In genomic region chr12:89918138-89918829, GRCm38 (mm10) we compare ENCODE assay signal across 16 mouse cellular contexts.
DNase-seq lines count a peak whose midpoint lies in the region; ATAC-seq lines count a peak whose summit lies in the region.
"Had no signal": no experiment of that assay in that cellular context is flagged by ENCODE, and none has a peak within 500 bp of the region (broad histone marks: within the 10 kb centered on the region; RNA-seq: fewer than 3 reads in every experiment).

No protein-coding gene starts in this region.

- no peaks in the 10 kb centered on the region for H3K27me3 ChIP-seq in forebrain, embryonic 12.5 days
- no peaks in the 10 kb centered on the region for H3K27me3 ChIP-seq in forebrain, embryonic 15.5 days
- no peaks in the 10 kb centered on the region for H3K27me3 ChIP-seq in forebrain, embryonic 16.5 days (replicated peaks; ENCODE audit: control insufficient read depth, insufficient read depth, low read length)
- no peaks in the 10 kb centered on the region for H3K27me3 ChIP-seq in neural tube, embryonic 14.5 days (ENCODE audit: control insufficient read depth, insufficient read depth, low read length)
- H3K27me3 ChIP-seq: liver, embryonic 12.5 days had no signal

- peak; percentile 70 for DNase-seq in mesoderm, embryonic 11.5 days (ENCODE audit: low read depth, low spot score)
- DNase-seq in left cerebral cortex, postnatal 36 days (ENCODE audit: low spot score in 2 of 2), result no peak
- no peak for DNase-seq in lung, postnatal 36 days
- DNase-seq: adrenal gland, adult 8-10 months; heart, adult 11 months; heart, postnatal 10 days; kidney, adult 11 months; lung, postnatal 10 days; thymus, adult 18-20 months had no signal

- no peaks in the 10 kb centered on the region for H3K36me3 ChIP-seq in forebrain, embryonic 12.5 days (replicated peaks)
- H3K36me3 ChIP-seq in forebrain, embryonic 15.5 days, result no peaks in the 10 kb centered on the region
- H3K36me3 ChIP-seq in forebrain, embryonic 16.5 days (ENCODE audit: control insufficient read depth, insufficient read depth), result no peaks in the 10 kb centered on the region
- H3K36me3 ChIP-seq in neural tube, embryonic 14.5 days (ENCODE audit: control insufficient read depth, insufficient read depth, low read length), result no peaks in the 10 kb centered on the region
- H3K36me3 ChIP-seq: liver, embryonic 12.5 days had no signal

- H3K27ac ChIP-seq in forebrain, embryonic 12.5 days, result 0 out of 2 replicates have a peak overlapping the region, but pooled peaks have one; percentile 31
- H3K27ac ChIP-seq in forebrain, embryonic 15.5 days (replicated peaks), result no peak overlapping the region; the same call in 1 of the 2 replicates
- no peak overlapping the region for H3K27ac ChIP-seq in forebrain, embryonic 16.5 days (ENCODE audit: low read length)
- H3K27ac ChIP-seq in neural tube, embryonic 14.5 days (ENCODE audit: low read depth, low read length), result no peak overlapping the region; the same call in 1 of the 2 replicates
- H3K27ac ChIP-seq: left cerebral cortex, adult 2 months; liver, embryonic 12.5 days had no signal

- H3K9ac ChIP-seq in forebrain, embryonic 12.5 days, result no peak overlapping the region
- H3K9ac ChIP-seq in forebrain, embryonic 15.5 days (replicated peaks), result no peak overlapping the region
- no peak overlapping the region for H3K9ac ChIP-seq in forebrain, embryonic 16.5 days (replicated peaks; ENCODE audit: low read depth, low read length)
- H3K9ac ChIP-seq in neural tube, embryonic 14.5 days (replicated peaks; ENCODE audit: low read depth, low read length), result no peak overlapping the region
- H3K9ac ChIP-seq: liver, embryonic 12.5 days had no signal

- no peak overlapping the region for H3K4me2 ChIP-seq in forebrain, embryonic 12.5 days
- no peak overlapping the region for H3K4me2 ChIP-seq in forebrain, embryonic 15.5 days (replicated peaks)
- H3K4me2 ChIP-seq in forebrain, embryonic 16.5 days (ENCODE audit: low read length), result no peak overlapping the region
- no peak overlapping the region for H3K4me2 ChIP-seq in neural tube, embryonic 14.5 days (ENCODE audit: low read depth, low read length)
- H3K4me2 ChIP-seq: liver, embryonic 12.5 days had no signal

- ATAC-seq in forebrain, embryonic 12.5 days (ENCODE audit: low FRiP score), result peak; percentile 77
- ATAC-seq in forebrain, embryonic 15.5 days (replicated peaks), result no peak
- ATAC-seq in forebrain, embryonic 16.5 days, result peak; percentile 15; the same call in 1 of the 2 replicates
- ATAC-seq in neural tube, embryonic 14.5 days (ENCODE audit: low read depth), result peak; percentile 85; the same call in 1 of the 2 replicates
- ATAC-seq in megakaryocyte-erythroid progenitor cell, adult 5-6 weeks (replicated peaks; ENCODE audit: low FRiP score, low TSS enrichment, poor library complexity, severe bottlenecking), result no peak
- ATAC-seq: liver, embryonic 12.5 days had no signal

- peaks cover 6% of the 10 kb centered on the region for H3K4me1 ChIP-seq in forebrain, embryonic 12.5 days
- 0 out of 2 replicates have a peak, but pooled peaks cover 4% of the 10 kb centered on the region for H3K4me1 ChIP-seq in forebrain, embryonic 15.5 days
- H3K4me1 ChIP-seq in forebrain, embryonic 16.5 days (replicated peaks; ENCODE audit: control insufficient read depth, insufficient read depth, low read length), result 0 out of 2 replicates have a peak, but pooled peaks cover 3% of the 10 kb centered on the region
- H3K4me1 ChIP-seq in neural tube, embryonic 14.5 days (ENCODE audit: control insufficient read depth, insufficient read depth, low read length), result peaks cover 4% of the 10 kb centered on the region; the same call in 1 of the 2 replicates
- H3K4me1 ChIP-seq: liver, embryonic 12.5 days had no signal

- H3K4me3 ChIP-seq in forebrain, embryonic 12.5 days (replicated peaks), result no peak overlapping the region
- no peak overlapping the region for H3K4me3 ChIP-seq in forebrain, embryonic 15.5 days
- no peak overlapping the region for H3K4me3 ChIP-seq in forebrain, embryonic 16.5 days (replicated peaks; ENCODE audit: low read length)
- no peak overlapping the region for H3K4me3 ChIP-seq in neural tube, embryonic 14.5 days (ENCODE audit: low read depth, low read length)
- H3K4me3 ChIP-seq: left cerebral cortex, adult 2 months; liver, embryonic 12.5 days had no signal

- H3K9me3 ChIP-seq in forebrain, embryonic 12.5 days, result no peaks in the 10 kb centered on the region
- H3K9me3 ChIP-seq in forebrain, embryonic 15.5 days, result no peaks in the 10 kb centered on the region
- no peaks in the 10 kb centered on the region for H3K9me3 ChIP-seq in forebrain, embryonic 16.5 days (ENCODE audit: control insufficient read depth, low read length)
- no peaks in the 10 kb centered on the region for H3K9me3 ChIP-seq in neural tube, embryonic 14.5 days (ENCODE audit: control insufficient read depth, low read length)
- H3K9me3 ChIP-seq: liver, embryonic 12.5 days had no signal

- 83% methylated on average over 8 of the region's 8 CpGs for WGBS in forebrain, embryonic 12.5 days
- 81% methylated on average over 8 of the region's 8 CpGs for WGBS in forebrain, embryonic 15.5 days
- WGBS in forebrain, embryonic 16.5 days, result 77% methylated on average over 8 of the region's 8 CpGs
- WGBS in neural tube, embryonic 14.5 days, result 36% methylated on average over 8 of the region's 8 CpGs

- intact Hi-C loops in left cerebral cortex, postnatal 36 days (cut with DNase I), result no loop called here

Comparison
In these comparisons a context has a peak if more than half of its experiments do, and no peak if none do; other contexts are left out.
1. ATAC-seq: peak in forebrain, embryonic 12.5 days (single experiment), forebrain, embryonic 16.5 days (single experiment) and neural tube, embryonic 14.5 days (single experiment); none in forebrain, embryonic 15.5 days (single experiment) and megakaryocyte-erythroid progenitor cell, adult 5-6 weeks (single experiment).